Mouse (Mus musculus) brain, embryonic 14.5 days (tissue): ENCODE measurements at regions not wholly inside any gene's neighbourhood (a gene's known extent, or its start where the extent isn't known, plus 50 kb on each side); places are given as distances from the start of the nearest gene placed in this dataset.

Experiments
- DNase-seq: peaks from one replicate; pipeline ENCODE4 v3.0.0-alpha.2; 2011; ENCODE audit warnings: low read depth
- CTCF ChIP-seq: fragments of 200-500 bp; IDR thresholded peaks from 2 replicates; pipeline ENCODE4 v1.5.1; 2012; ENCODE audit warnings: inconsistent platforms, mild to moderate bottlenecking, moderate library complexity, borderline replicate concordance; ENCODE audit not compliant: insufficient read depth, insufficient read length; ENCODE audit errors: extremely low read depth
- POLR2A ChIP-seq: fragments of 200-500 bp; IDR thresholded peaks from 2 replicates; pipeline ENCODE4 v1.6.1; 2012; ENCODE audit warnings: mild to moderate bottlenecking, inconsistent platforms, borderline replicate concordance; ENCODE audit not compliant: poor library complexity, insufficient read depth, insufficient read length, severe bottlenecking; ENCODE audit errors: extremely low read depth

DNA sequence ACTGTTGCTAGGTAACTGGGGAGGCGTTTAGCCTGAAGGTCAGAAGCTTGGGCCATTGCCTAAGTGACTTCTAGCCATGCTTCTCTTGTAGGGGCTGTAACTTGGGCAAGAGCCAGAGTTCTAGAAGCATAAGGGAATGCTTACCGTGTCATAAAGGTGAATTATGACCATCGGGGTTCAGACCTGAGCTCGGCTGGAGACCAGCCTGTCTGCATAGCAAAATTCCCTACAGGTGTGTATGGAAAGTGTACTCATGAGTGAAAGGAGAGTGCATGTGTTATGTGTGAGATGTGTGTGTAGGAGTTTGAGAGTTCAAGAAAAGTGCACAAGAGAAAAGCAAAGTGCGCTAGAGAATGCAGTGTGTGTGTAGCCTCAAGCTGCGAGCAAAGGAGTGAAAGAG lies 692.7 kb upstream of the Cox7c start:
- TF ChIP-seq POLR2A (no peak), CTCF (no peak)
- no peak for DNase-seq

- DNase-seq, result no peak
- TF ChIP-seq CTCF (no peak), POLR2A (no peak)
Measured at GRCm38 (mm10) chr13:86728396-86728795, 681.7 kb upstream of the Cox7c start.

DNA sequence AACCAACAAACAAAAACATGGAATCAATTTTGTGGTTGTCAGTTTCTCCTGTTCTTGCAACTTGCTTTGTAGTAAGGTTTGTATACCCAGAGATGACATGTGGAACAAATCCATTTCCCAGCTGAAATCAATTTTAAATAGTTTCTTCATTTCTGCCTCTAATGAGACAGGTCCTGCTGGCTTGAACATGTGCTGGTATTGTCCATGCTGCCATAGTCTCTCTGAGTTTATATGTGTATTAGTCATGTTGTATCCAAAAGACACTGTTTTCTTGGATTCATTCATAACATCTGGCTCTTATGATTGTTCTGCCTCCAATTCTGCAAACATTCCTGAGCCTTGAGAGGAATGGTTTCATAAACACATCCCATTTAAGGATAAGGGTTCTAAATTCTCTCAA lies 680.0 kb upstream of the Cox7c start:
- DNase-seq, result peak; percentile 4
- no peak for TF ChIP-seq CTCF
- TF ChIP-seq POLR2A, result no peak
